Mouse (Mus musculus) cerebellum, adult 2 months (tissue): ENCODE measurements around the gene Fhad1.

ENCODE experiments used
- CTCF ChIP-seq: fragments of 200-500 bp; IDR thresholded peaks from 2 replicates; pipeline ENCODE4 v1.5.1; 2011; ENCODE audit warnings: low read depth, mild to moderate bottlenecking, control low read depth, low read length, moderate library complexity, borderline replicate concordance; ENCODE audit not compliant: insufficient read depth
- POLR2A ChIP-seq: fragments of 200-500 bp; IDR thresholded peaks from 2 replicates; pipeline ENCODE4 v1.6.1; 2011; ENCODE audit warnings: low read length, control low read depth, borderline replicate concordance; ENCODE audit not compliant: insufficient read depth

GRCm38 (mm10) chr4:141960037-141960436, 54.8 kb downstream of the Fhad1 start:
- no peak for TF ChIP-seq POLR2A
- TF ChIP-seq CTCF, result no peak
